16 mouse cellular contexts compared by ENCODE assay signal in the genomic region with DNA sequence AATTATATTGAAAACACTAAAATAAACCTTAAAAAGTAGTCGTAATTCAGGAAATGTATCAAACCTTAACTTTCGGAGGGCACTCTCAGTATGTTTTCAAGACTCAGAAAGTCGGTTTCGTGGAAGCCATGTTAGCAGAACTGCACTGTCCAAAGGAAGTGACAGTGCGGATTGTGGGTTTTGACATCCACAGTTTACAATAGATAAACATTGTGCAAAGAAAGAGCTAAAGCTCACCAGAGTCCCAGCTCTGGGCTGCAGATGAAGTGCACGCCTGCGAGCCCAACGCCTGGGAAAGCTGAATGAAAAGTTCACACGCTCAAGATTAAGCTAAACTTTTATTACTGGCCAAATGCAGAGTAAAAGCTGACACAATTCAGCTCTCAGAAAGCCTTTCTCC. TPM values are rescaled to one million over a fixed set of nuclear protein-coding genes. Genes with fewer than 3 reads are reported as not detected.
DNase-seq lines count a peak whose midpoint lies in the region; ATAC-seq and TF ChIP-seq lines count a peak whose summit lies in the region.
"Had no signal": no experiment of that assay in that cellular context is flagged by ENCODE, and none has a peak within 500 bp of the region (broad histone marks: within the 10 kb centered on the region; RNA-seq: fewer than 3 reads in every experiment).

No protein-coding gene starts in this region.

- peak overlapping the region; percentile 44 for H3K27ac ChIP-seq in thymus, adult 2 months (ENCODE audit: control insufficient read depth, insufficient read depth, low read length)
- H3K27ac ChIP-seq in liver, embryonic 15.5 days (replicated peaks), result peak overlapping the region; percentile 48; the same call in 1 of the 2 replicates
- H3K27ac ChIP-seq in forebrain, embryonic 14.5 days (ENCODE audit: low read depth, low read length), result no peak overlapping the region
- H3K27ac ChIP-seq: embryonic facial prominence, embryonic 13.5 days had no signal

- peak overlapping the region; percentile 43 for H3K4me2 ChIP-seq in liver, embryonic 15.5 days
- no peak overlapping the region for H3K4me2 ChIP-seq in forebrain, embryonic 14.5 days (ENCODE audit: low read length)
- H3K4me2 ChIP-seq: embryonic facial prominence, embryonic 13.5 days had no signal

- H3K36me3 ChIP-seq in thymus, adult 2 months (ENCODE audit: control insufficient read depth, insufficient read depth, low read length), result no peaks in the 10 kb centered on the region
- no peaks in the 10 kb centered on the region for H3K36me3 ChIP-seq in liver, embryonic 15.5 days (replicated peaks)
- no peaks in the 10 kb centered on the region for H3K36me3 ChIP-seq in forebrain, embryonic 14.5 days (ENCODE audit: control insufficient read depth, insufficient read depth, low read length)

- ATAC-seq in common myeloid progenitor, adult 5-6 weeks (replicated peaks; ENCODE audit: low read depth, poor library complexity, severe bottlenecking), result peak; percentile 99
- ATAC-seq in liver, embryonic 15.5 days (ENCODE audit: insufficient read depth), result peak; percentile 81
- ATAC-seq in neutrophil, adult 5-6 weeks (ENCODE audit: extremely low read depth, insufficient number of reproducible peaks, low FRiP score, poor library complexity, severe bottlenecking), result 0 out of 2 replicates have a peak, but pooled peaks have one; percentile 46
- no peak for ATAC-seq in forebrain, embryonic 14.5 days

- no peaks in the 10 kb centered on the region for H3K9me3 ChIP-seq in liver, embryonic 15.5 days (replicated peaks)
- H3K9me3 ChIP-seq in forebrain, embryonic 14.5 days (replicated peaks; ENCODE audit: control insufficient read depth, low read length), result no peaks in the 10 kb centered on the region
- H3K9me3 ChIP-seq: embryonic facial prominence, embryonic 13.5 days had no signal

- no peak for TF ChIP-seq CTCF in thymus, adult 2 months (IDR thresholded peaks at IDR 0.05; ENCODE audit: borderline replicate concordance, control insufficient read depth, extremely low read depth, insufficient read depth, low read length, poor library complexity)

- no peak overlapping the region for H3K9ac ChIP-seq in liver, embryonic 15.5 days
- H3K9ac ChIP-seq in forebrain, embryonic 14.5 days (ENCODE audit: low read length), result no peak overlapping the region
- H3K9ac ChIP-seq: embryonic facial prominence, embryonic 13.5 days had no signal

- TF ChIP-seq POLR2A in thymus, adult 2 months (IDR thresholded peaks at IDR 0.05; ENCODE audit: control insufficient read depth, extremely low read depth, insufficient read depth, low read length, poor library complexity), result no peak

- H3K4me1 ChIP-seq in thymus, adult 2 months (replicated peaks; ENCODE audit: control insufficient read depth, insufficient read depth, low read length), result peaks cover 3% of the 10 kb centered on the region; the same call in 1 of the 2 replicates
- H3K4me1 ChIP-seq in liver, embryonic 15.5 days (replicated peaks), result peaks cover 18% of the 10 kb centered on the region
- H3K4me1 ChIP-seq in forebrain, embryonic 14.5 days (ENCODE audit: control insufficient read depth, insufficient read depth, low read length), result no peaks in the 10 kb centered on the region
- H3K4me1 ChIP-seq: embryonic facial prominence, embryonic 13.5 days had no signal

- H3K4me3 ChIP-seq in thymus, adult 2 months (ENCODE audit: control insufficient read depth, insufficient read depth, low read length), result no peak overlapping the region
- no peak overlapping the region for H3K4me3 ChIP-seq in liver, embryonic 15.5 days (replicated peaks)
- no peak overlapping the region for H3K4me3 ChIP-seq in forebrain, embryonic 14.5 days (ENCODE audit: low read depth, low read length)
- H3K4me3 ChIP-seq: embryonic facial prominence, embryonic 13.5 days had no signal

- intact Hi-C loops in left cerebral cortex, postnatal 10 days (cut with DNase I), result no loop called here

- no peaks in the 10 kb centered on the region for H3K27me3 ChIP-seq in thymus, adult 2 months (ENCODE audit: control insufficient read depth, insufficient read depth, low read length)
- H3K27me3 ChIP-seq in liver, embryonic 15.5 days, result no peaks in the 10 kb centered on the region
- H3K27me3 ChIP-seq in forebrain, embryonic 14.5 days (replicated peaks; ENCODE audit: control insufficient read depth, insufficient read depth, low read length), result no peaks in the 10 kb centered on the region
- H3K27me3 ChIP-seq: CH12.LX; embryonic facial prominence, embryonic 13.5 days had no signal

- no peak for DNase-seq in thymus, adult 2 months
- DNase-seq in thymus, postnatal 10 days (ENCODE audit: low spot score in 2 of 2), result no peak
- no peak for DNase-seq in forebrain, embryonic 14.5 days (ENCODE audit: low spot score)
- no peak for DNase-seq in left cerebral cortex, postnatal 10 days (ENCODE audit: extremely low spot score in 1 of 2, low spot score in 2 of 2)
- DNase-seq in Muller cell, postnatal 12 days (ENCODE audit: inconsistent ontology term), result no peak
- DNase-seq: adrenal gland, postnatal 25 days; cerebellum, adult 9-11 months; heart, adult 11 months; heart, postnatal 36 days; kidney, adult 8-10 months; right cerebral cortex, postnatal 14 days had no signal

- 17% methylated on average over 9 of the region's 9 CpGs for WGBS in thymus, adult 2 months
- WGBS in liver, embryonic 15.5 days (ENCODE audit: insufficient replicate concordance), result 8% methylated on average over 9 of the region's 9 CpGs
- WGBS in forebrain, embryonic 14.5 days, result 78% methylated on average over 9 of the region's 9 CpGs

RNA-seq across cellular contexts. Expression of gene Slmap, which starts 18.9 kb away (rescaled TPM):
- 20.9 and 34.0 TPM in 2 replicates for polyA plus RNA-seq in thymus, adult 2 months (2012; rRNA removed)
- total RNA-seq in common myeloid progenitor, adult 5-6 weeks (2017), result 82.0 and 97.4 TPM in 2 replicates
- polyA plus RNA-seq in liver, embryonic 15.5 days (2015; fragmentation: Nextera tagmentation; extraction: Ambion mirVana), result 8.6 and 9.1 TPM in 2 replicates
- 113 and 137 TPM in 2 replicates for total RNA-seq in neutrophil, adult 5-6 weeks (2017)
- 11.7 and 15.8 TPM in 2 replicates for polyA plus RNA-seq in forebrain, embryonic 14.5 days (2014; fragmentation: Nextera tagmentation; extraction: Ambion mirVana)
- 10 to 100 TPM; 83.3 to 83.9 TPM for total RNA-seq in left cerebral cortex, postnatal 10 days (2021)

RNA-seq across cellular contexts. Expression of gene Dennd6a, which starts 57.9 kb away (rescaled TPM):
- polyA plus RNA-seq in thymus, adult 2 months (2012; rRNA removed), result 17.1 and 19.7 TPM in 2 replicates
- 41.0 and 52.7 TPM in 2 replicates for total RNA-seq in common myeloid progenitor, adult 5-6 weeks (2017)
- 10.2 and 10.8 TPM in 2 replicates for polyA plus RNA-seq in liver, embryonic 15.5 days (2015; fragmentation: Nextera tagmentation; extraction: Ambion mirVana)
- total RNA-seq in neutrophil, adult 5-6 weeks (2017), result 51.9 and 58.2 TPM in 2 replicates
- polyA plus RNA-seq in forebrain, embryonic 14.5 days (2014; fragmentation: Nextera tagmentation; extraction: Ambion mirVana), result 18.2 and 20.5 TPM in 2 replicates
- total RNA-seq in left cerebral cortex, postnatal 10 days (2021), result 10 to 100 TPM; 24.4 to 25.4 TPM
